Mouse (Mus musculus) layer of hippocampus, postnatal 25 days (tissue): ENCODE results near the gene Pax8. TPM values are rescaled to one million over a fixed set of nuclear protein-coding genes. Genes with fewer than 3 reads are reported as not detected.

Source experiments
- DNase-seq, 2 experiments: peaks; one replicate each; pipeline ENCODE4 v3.0.0; 2022; ENCODE audit warnings: mixed read lengths in 2 of 2, low spot score in 1 of 2; ENCODE audit errors: extremely low spot score in 1 of 2
- total RNA-seq, 2 experiments: library from RNA; stranded (reverse); gene quantifications; 2 replicates each; pipeline ENCODE4 v1.2.3; 2021

Gene Pax8
- not detected for total RNA-seq

DNA sequence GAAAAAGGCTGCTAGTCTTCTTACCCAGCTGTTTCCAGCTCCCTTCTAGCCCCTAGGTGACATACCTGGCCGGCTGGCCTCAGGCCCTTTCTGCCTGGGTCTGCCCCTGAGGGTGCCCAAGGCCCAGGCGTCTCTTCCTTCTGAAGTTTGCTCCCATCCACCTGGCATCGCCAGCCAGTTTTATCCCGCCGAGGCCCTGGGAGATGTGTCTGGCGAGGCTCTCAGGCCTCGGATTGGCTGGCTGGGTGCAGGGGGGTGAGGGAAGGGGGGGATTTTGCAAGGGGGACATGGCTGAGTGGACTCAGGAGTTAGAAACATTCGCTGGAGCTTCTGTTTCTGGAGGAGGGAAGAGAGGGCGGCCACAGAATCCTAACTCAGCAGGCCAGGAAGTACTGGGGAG, at the start of gene Pax8:
Gene Pax8, minus strand, starts transcription at position 180 of the 400 bp plus-strand sequence.
- DNase-seq: no peak

DNA sequence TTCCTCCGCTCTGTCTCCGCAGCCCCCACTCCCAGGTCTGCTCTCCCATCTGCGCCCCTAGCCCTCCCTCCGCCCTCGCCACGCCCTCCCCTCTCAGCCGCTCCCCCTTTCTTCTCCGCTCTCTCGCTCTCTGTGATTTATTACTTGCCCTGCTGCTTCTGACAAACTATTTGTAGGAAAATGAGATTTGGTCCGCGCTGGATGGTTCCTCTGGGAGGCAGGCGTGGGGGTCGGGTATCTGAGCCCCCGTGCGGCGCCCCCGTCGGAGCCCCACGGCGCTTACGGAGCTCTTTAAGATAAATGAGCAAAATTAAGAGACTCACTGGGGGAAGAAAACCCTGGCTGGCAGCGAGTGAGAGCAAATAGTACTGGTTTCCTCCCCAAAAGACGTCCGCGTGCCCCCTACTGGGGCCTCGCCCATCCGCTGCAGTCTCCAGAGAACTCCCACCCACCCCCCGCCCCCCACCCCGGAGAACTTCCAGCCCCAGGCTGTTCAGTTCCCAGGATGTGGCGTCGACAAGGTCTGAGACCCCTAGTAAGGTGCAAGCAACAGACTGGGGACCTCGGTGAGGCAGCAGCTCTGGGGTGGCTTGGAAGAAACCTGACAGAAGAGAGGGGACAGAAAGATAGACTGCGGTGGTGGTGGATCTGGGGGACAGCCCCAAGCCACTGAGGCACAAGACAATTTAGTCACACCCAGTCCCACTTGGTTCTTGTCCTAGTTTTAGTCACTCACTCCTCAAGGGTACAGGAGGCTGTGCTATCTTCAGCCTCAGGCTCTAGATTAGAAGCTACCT, 46.2 kb upstream of the Pax8 start:
- DNase-seq: no peak

DNA sequence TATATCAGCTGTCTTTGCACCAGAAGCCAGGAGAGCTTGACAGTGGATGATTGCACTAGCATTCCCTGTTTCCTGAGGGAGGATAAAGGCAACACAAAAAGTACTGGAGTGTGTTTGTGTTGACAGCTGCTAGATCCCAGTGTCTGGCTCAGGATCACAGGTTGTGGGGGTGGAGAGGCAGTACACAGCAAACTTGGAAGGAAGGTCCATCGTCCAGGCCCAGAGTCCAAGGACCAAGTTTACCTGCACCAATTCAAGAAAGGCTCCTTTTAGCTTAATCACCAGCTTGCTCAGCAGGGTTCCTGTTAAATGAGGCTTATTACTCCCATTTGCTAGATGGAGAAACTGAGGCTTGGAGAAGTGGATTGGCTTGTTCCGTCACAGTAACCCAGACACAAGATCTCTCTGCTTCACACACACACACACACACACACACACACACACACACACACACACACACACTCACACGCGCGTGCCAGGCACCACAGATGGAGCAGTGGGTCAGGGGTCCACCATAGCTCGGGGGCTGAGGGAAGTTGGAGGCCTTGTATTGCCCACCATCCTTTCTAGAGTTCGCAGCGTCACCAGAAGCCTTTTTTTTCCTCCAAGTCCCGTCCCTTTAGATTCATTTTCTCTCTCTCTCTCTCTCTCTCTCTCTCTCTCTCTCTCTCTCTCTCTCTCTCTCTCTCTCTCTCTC, 45.3 kb upstream of the Pax8 start:
- no peak for DNase-seq

DNA sequence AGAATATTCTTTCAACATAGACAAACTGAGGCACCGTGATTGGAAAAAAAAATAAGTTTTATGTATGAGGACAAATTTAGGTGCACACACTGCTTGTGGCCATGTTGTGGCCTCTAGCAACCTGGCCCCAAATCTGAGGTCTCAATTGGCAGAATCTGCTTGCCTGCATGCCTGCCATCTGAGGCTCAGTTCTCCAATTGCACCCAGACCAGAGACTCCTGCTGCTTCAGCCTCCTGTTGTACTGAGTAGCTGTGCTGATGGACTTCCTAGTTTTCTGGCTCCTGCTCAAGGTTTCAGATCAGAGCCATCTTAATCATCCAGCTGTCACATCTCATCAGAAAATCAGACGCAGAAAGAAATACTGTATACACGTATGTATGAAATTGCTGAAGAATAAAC, 41.5 kb upstream of the Pax8 start:
- no peak for DNase-seq

DNA sequence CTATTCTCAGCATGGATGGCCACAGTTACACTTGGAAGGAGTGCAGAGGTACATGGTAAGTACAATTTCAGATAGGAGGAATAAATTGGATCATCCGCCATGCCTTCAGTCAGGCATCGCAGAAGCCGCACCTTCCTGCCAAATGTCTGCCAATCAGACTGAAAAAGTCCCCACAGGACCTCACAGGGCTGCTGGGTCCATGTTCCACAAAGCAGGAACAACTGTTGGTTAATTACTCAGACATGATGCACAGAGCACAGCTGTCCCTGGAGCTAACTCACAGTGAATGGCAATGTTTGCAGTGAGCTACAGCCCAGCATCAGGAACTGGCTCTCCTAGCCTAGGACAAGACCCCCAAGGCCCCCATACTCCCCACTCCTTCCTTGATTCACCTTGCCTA, 32.0 kb upstream of the Pax8 start:
- DNase-seq: no peak

DNA sequence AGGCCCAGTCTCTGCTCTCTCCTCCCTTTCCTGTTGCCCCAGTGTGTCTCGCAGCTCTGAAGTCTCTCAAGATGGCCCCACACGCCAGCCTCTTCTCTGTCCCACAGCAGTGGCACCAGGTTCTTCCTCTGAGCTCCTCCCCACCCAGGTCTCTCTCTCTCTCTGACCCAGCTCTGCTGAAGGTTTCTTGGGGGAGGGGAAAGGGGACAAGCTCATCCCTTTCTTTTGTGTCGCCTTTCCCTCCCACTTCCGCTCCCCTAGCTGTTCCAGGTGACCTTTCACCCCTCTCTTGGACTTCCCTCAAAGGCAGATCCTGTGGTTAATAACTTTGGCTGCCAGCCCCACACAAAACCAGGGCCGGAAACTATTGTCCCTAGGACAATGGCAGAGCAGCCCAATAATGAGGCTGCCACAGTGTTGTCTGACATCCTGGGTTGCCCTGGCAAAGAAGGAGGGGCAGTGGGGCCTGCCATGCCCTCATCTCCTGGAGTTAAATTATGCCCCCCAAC, 27.6 kb upstream of the Pax8 start:
- no peak for DNase-seq

DNA sequence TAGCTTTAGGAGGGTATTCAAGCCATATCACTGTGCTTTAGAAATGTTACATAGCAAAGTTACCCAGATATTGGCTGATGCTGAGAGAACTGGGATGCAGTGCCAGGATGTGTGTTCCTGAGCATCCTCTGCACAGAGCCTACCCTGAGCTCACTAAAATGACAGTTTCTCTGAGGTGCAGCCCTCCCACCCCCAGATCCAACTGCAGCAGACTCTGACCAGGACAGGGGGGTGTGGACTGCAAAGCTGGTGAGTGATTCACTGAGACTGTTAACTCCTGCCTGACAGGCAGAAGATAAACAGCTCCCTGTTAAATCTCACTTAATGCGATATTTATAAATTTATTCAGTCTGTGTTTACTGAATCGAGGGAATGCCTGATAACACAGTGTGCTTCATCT, 25.5 kb upstream of the Pax8 start:
- DNase-seq: no peak

DNA sequence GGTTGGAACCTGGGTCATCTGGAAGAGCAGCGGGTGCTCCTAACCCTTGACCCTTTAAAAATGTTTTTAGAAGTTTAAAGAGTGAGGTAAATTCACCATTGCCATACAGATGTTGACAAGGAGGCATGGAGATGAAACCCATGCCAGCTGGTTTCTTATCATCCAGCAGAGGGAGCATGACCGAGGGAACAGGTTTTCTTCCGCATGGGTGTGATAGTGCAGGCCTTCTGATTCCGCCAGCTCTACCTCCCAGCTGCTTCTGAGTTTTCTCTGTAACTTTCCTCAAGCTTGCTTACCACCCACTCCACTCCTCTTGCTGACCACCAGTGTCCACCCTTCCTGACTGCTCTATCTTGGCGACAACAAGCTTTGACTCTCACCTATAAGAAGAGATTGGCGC, 15.2 kb upstream of the Pax8 start:
- no peak for DNase-seq

DNA sequence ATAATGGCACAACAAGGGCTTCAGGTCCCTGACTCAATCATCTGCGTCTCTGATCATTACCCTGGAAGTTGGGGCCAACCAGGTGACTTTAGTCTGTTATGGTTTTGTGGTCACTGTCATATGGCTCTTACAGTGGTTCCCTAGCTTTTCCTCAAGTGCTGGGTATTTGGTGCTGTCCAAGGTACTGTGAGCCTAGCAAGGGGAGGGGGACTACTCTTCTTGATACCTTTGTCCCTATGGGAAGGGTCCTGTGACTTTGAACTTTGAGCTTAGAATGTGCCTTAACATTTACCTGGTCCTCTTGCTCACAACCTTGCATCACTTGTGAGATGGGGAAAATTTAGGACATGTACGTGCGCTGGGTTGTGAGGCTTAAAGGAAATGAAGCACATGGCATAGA, 13.3 kb upstream of the Pax8 start:
- DNase-seq: no peak

DNA sequence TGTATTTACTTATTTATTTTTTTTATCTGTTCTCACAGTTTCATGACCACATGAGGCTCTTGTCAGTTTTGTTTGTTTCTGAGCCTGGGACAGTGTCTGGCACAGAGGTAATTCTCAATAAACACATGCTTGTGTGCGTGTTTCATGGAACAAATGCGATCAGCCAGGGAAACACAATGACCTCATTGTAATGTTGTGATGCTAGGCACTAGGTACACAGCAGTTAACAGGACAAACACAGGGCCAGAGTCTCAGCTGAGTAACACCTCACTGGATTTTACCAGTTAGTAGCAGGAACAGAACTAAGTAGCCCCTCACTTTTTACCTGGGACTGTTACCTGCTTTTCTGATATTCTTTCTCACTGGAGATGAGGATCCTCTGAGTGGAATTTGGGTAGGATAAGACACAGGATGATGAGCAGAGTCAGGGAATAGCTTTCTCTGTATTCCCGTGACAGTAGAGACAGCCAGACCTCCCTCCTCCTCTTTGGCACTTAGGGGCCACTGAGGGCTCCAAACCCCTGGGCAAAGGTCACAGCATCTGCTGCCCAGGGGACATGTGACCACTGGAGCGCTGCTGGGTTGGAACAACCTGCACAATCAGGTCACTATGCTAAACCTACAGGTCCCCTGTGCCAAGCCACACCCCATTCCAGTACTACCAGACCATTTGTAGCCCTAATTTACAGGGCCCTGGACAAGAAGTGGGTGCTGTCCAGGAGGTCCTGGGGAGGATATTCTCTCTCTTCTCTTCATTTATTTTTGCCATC, 11.8 kb upstream of the Pax8 start:
- no peak for DNase-seq

DNA sequence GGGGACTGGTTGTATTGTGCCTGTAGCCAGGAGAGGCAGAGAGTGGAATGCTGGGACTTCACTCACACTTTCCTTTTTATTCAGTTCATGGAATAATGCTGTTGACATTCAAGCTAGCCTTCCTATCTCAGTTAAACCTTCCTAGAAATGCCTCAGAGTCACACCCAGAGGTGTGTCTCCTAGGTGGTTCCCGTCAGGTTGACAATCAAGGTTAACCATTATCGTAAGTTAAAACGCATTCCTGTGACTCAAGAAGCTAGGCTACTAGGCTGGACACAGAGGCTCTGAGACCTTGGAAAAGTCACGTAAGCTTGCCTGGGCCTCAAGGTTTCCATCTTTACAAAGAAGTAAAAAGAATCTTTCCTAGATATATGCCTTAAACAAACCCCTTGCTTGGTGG, 10.0 kb upstream of the Pax8 start:
- no peak for DNase-seq

DNA sequence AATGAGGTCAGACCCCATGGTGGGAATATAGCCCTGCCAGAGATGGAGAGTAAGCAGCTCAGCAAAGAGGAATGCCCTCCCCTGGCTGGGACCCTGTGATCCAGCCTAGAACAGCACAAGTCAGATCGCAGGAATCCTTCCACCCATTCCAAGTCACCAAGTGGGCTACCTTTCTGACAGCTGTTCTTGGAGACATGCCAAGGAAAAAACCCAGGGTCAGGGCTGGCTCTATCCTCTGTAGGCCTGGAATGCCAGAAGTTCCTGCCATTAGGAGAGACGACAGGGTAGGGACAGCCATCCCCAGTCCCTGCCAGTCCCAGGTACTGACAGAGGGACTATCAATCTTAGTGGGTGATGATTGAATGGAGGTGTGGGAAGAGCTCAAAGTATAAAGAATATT, 4.5 kb upstream of the Pax8 start:
- no peak for DNase-seq

DNA sequence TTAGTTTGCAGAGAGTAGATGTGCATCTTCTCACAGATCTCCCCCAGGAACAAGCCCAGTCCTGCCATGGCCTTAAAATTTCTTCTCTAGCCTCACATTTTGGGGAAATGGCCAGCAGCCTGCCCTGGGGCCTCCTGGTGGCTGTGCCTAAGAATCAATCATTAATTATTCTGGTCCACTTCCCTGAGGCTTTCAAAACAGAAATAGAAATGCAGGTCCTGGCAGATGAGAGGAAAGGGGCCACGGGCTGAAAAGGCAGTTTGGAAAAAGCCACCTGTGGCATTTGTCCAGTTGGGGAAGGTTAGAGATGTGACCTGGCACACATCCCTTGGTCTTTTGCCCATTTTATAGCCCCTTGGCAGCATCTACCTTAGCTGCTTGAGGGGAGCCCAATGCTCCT, 3.8 kb upstream of the Pax8 start:
- no peak for DNase-seq

DNA sequence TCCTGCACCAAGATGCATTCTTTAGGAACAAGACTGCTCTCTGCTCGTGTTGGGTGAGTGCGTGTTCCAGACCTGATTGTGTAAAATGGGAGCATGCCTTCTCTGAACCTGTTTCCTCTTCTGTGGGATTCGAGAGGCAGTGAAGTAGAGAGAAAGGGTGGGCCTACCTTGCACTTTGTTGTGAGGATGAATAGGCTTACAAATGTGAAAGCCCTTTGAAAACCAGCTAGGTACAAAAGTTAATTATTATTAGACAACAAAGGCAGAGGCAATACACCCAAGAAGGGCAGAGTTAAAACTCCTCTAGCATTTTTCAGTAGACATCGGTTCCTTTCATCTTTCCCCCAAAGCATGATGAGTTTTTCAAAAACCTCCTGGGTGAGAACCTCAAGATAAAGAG, 3.2 kb upstream of the Pax8 start:
- DNase-seq: no peak

DNA sequence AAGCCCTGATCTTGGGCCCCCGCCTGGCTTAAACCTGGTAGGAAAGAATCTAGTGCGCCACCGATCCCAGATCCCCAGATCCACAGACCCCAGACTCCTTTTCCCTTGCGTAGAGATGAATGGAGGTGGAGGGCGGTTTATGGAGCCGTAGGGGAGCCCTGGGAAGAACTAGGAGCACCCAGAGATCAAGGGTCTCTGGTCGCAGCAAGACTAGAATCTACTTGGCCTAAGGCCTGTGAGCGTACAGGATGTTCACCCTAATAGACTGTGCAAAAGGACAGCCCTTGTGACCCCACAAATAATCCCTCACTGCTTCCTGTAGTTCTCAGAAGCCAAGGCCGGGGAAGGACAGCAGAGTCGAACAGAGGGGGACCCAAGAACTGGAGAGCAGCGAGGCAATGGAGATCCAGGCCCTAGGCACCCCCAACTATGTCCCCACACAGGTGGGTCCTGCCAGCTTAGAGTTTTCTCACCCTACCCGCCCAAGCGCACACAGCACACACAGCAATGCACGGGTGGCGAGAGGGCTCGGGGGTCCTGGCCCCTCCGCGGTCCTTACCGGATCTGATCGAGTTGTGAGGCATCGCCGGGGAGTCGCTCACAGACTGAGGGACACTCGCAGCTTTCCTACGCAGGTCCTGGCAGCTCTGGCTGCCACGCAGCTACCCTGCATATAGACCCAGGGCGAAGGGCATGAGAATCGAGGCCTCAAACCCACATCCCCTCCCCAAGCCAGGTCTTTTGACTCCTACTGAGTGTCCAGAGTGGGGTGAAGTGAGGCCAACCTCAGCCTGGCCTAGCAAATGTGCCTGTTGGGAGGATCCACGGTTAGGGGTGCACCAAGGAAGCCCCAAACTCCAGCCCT, 653 bp downstream of the Pax8 start:
- DNase-seq: no peak

DNA sequence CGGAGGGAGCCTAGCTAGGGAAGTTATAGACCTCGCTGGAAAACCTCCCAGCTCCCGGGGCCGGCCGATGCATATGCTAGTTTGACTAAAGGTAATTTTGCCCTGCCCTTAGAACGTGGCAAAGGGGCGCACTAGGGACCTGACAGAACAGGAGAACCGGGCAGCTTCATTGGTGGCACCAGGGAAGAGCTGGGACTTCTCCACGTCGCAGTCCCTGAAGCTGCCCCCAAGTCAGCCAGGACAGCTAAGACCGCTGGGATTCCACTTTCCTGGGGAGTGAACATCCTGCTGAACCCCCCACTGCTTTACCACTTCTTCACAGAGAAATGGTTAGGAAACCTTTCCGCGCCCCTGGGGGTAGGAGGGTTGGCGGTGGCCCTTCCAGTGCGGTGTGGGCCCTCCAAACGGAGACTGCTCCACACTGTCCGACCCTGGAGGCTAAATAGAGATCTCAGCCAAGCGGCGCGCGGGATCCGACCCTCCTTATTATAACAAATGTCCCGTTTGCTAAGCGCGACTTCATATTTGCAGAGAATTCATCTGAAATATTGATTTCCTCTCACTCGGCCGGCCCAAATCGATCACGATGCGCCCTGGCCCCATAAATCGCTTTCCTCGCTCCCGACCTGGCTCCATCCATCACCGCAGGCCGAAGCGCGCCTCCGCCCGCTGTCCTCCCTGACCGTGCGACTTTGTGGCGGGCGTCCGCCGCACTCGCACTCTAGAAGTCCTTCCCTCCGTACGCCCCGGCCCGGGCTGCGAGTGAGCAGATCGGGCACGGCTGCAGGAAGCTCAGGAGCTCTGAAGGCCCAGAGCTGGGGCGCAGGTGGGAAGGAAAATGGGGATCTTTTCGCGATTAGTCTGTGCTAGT, 1.5 kb downstream of the Pax8 start:
- DNase-seq: no peak

DNA sequence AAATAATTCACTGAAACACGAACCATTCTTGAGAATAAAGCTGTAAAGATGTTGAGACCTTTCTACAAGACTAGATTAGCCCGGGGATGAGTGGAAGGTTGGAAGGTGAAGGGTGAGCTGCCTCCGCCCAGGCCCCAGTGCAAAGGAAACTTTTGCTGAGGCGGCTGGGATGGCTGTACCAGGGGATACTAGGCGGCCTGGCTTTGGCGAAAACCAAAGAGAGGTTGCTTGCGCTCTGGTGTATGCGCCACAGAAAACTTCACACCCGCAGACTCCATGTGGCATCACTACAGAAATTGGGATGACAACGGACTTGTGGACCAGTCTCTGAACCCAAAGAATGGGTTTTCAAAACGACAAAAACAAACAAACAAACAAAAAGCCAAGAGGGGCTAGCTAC, 2.7 kb downstream of the Pax8 start:
- DNase-seq: no peak

DNA sequence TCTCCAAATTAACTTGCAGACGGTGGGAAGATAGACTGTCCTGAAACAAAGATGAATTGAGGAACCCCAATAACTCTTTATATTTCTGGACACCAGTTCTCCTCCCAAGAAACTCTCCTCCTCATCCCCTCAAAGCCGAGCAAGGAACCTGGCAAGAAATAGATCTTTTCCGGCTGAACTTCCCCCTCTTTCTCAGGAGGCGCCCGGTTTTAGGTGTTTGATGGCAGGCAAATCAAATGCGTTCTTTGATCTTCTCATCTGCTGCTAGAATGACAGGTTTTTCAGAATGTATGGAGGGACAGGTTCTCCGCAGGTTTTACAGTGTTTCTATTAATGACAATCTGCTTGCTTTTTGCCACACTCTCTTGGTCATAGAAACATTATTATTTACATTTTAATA, 3.3 kb downstream of the Pax8 start:
- no peak for DNase-seq

DNA sequence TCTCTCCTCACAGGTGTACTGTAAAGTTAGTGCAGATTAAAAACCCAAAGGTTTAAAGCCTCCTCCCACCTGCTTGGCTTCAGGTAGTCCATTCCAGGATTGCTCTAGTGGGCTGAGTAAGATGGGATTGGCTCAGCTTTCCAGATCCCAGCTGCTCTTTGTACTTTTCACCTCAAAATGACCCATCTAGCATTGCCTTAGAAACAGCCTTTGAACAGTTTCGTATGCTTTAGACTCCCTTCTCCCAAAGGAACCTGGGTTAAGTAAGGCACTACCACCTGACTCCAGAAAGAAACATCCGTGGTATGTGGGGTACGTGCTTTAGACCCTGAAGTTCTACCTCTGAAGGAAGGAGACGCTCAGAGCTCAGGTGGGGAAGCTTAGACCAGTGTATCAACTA, 6.3 kb downstream of the Pax8 start:
- no peak for DNase-seq
